Mouse (Mus musculus) bone marrow, adult 2 months (tissue): ENCODE results near the gene Pak7.

ENCODE experiments used
- CTCF ChIP-seq: fragments of 200-500 bp; IDR thresholded peaks from 2 replicates; pipeline ENCODE4 v1.5.1; 2011; ENCODE audit warnings: low read length, control low read depth; ENCODE audit not compliant: control insufficient read depth, insufficient read depth
- POLR2A ChIP-seq: fragments of 200-500 bp; IDR thresholded peaks from 2 replicates; pipeline ENCODE4 v1.6.1; 2011; ENCODE audit warnings: low read depth, mild to moderate bottlenecking, control low read depth, low read length, borderline replicate concordance; ENCODE audit not compliant: control insufficient read depth

- TF ChIP-seq CTCF (no peak), POLR2A (no peak)
Observed at GRCm38 (mm10) chr2:136149530-136149929, 238.2 kb downstream of the Pak7 start.
